In genomic region chr6:29693953-29694352, GRCm38 (mm10) we compare ENCODE assay signal across 8 mouse cellular contexts. TPM values are rescaled to one million over a fixed set of nuclear protein-coding genes. Genes with fewer than 3 reads are reported as not detected.
A peak's percentile ranks its signal among the peaks of the same experiment; 100 is the strongest.
DNase-seq lines count a peak whose midpoint lies in the region; ATAC-seq and TF ChIP-seq lines count a peak whose summit lies in the region.

Tspan33 (plus strand) TSS chr6:29694222.

- H3K4me3 ChIP-seq in cortical plate, adult 2 months (ENCODE audit: insufficient read depth, low read length), result peak within 1 kb of the TSS; percentile 64

- peaks cover 2% of the 10 kb centered on the region; the same call in 1 of the 2 replicates for H3K4me1 ChIP-seq in cortical plate, adult 2 months (ENCODE audit: control insufficient read depth, insufficient read depth, low read length)

- H3K27ac ChIP-seq in cortical plate, adult 2 months (ENCODE audit: insufficient read depth, low read length), result no peak within 1 kb of the TSS

- TF ChIP-seq POLR2A in cortical plate, adult 2 months (IDR thresholded peaks at IDR 0.05; ENCODE audit: extremely low read depth, insufficient read depth, low read length), result 0 out of 2 replicates have a peak, but pooled peaks have one; percentile 15

- TF ChIP-seq CTCF in cortical plate, adult 2 months (IDR thresholded peaks at IDR 0.05; ENCODE audit: extremely low read depth, insufficient read depth, low read length), result no peak

- ATAC-seq in megakaryocyte, adult 5-6 weeks (ENCODE audit: poor library complexity, severe bottlenecking), result peak; percentile 95

- peak; percentile 76 for DNase-seq in adipocyte (ENCODE audit: low spot score)
- DNase-seq in gastrocnemius, adult 8-10 months (ENCODE audit: low spot score in 2 of 2), result peak; percentile 83 to 86
- peak; percentile 85 for DNase-seq in induced T-regulatory cell, adult 2 months (ENCODE audit: low read depth)
- peak; percentile 80 to 93 for DNase-seq in left cerebral cortex, adult 8-10 months (ENCODE audit: low spot score in 2 of 2)
- peak; percentile 96 for DNase-seq in right cerebral cortex, adult 18-20 months
- DNase-seq in urinary bladder, adult 2 months (ENCODE audit: low spot score), result peak; percentile 84

RNA-seq across cellular contexts. Expression of gene Tspan33, which starts in this region (rescaled TPM):
- 28.8 and 30.1 TPM in 2 replicates for polyA plus RNA-seq in cortical plate, adult 2 months (2012; rRNA removed)
- total RNA-seq in gastrocnemius, adult 8-10 months (2022), result 1 to 10 TPM; 1.7 to 2.7 (median 2.5) TPM
- total RNA-seq in left cerebral cortex, adult 8-10 months (2022), result 10 to 100 TPM; 19.8 to 26.5 (median 21.7) TPM
- total RNA-seq in megakaryocyte, adult 5-6 weeks (2015), result 1.5 and 3.7 TPM in 2 replicates
- 2.7 and 5.0 TPM in 2 replicates for total RNA-seq in megakaryocyte, adult 5-6 weeks (2017)
- polyA plus RNA-seq in urinary bladder, adult 2 months (2012; rRNA removed), result 2.0 and 2.2 TPM in 2 replicates
